Mouse (Mus musculus) liver, embryonic 11.5 days (tissue): ENCODE results near the gene Stx12. TPM values are rescaled to one million over a fixed set of nuclear protein-coding genes. Genes with fewer than 3 reads are reported as not detected.

Source experiments
- ATAC-seq: fragments of 200-750 bp; cut with Nextera tagmentation; replicated peaks from 2 replicates; pipeline ENCODE4 v1.8.0; 2017; ENCODE audit warnings: moderate number of reproducible peaks, mild to moderate bottlenecking, moderate TSS enrichment, moderate library complexity; ENCODE audit not compliant: low FRiP score
- DNase-seq: peaks from one replicate; pipeline ENCODE4 v3.0.0-alpha.2; 2017; ENCODE audit warnings: low spot score
- H3K27ac ChIP-seq: fragments of 300-500 bp; sonication (generic); 2 replicates; pipeline ENCODE4 v1.5.1; 2014; ENCODE audit warnings: mild to moderate bottlenecking, low read depth, low read length, control low read depth
- H3K27me3 ChIP-seq: fragments of 300-500 bp; sonication (generic); replicated peaks from 2 replicates; pipeline ENCODE4 v1.6.1; 2014; ENCODE audit warnings: low read length, mixed read lengths; ENCODE audit not compliant: control insufficient read depth, insufficient read depth
- H3K36me3 ChIP-seq: fragments of 300-500 bp; sonication (generic); 2 replicates; pipeline ENCODE4 v1.6.1; 2014; ENCODE audit warnings: mild to moderate bottlenecking, low read length, moderate library complexity, mixed read lengths; ENCODE audit not compliant: control insufficient read depth, insufficient read depth
- H3K4me1 ChIP-seq: fragments of 300-500 bp; sonication (generic); replicated peaks from 2 replicates; pipeline ENCODE4 v1.6.1; 2014; ENCODE audit warnings: low read length, mixed read lengths; ENCODE audit not compliant: control insufficient read depth, insufficient read depth
- H3K4me2 ChIP-seq: fragments of 300-500 bp; sonication (generic); 2 replicates; pipeline ENCODE4 v1.6.1; 2014; ENCODE audit warnings: mild to moderate bottlenecking, control low read depth, moderate library complexity
- H3K4me3 ChIP-seq: fragments of 300-500 bp; sonication (generic); 2 replicates; pipeline ENCODE4 v1.5.1; 2014; ENCODE audit warnings: low read depth, low read length, control low read depth
- H3K9ac ChIP-seq: fragments of 300-500 bp; sonication (generic); 2 replicates; pipeline ENCODE4 v1.6.1; 2014; ENCODE audit warnings: low read depth, low read length, control low read depth
- H3K9me3 ChIP-seq: fragments of 300-500 bp; sonication (generic); 2 replicates; pipeline ENCODE4 v1.6.1; 2016; ENCODE audit warnings: low read length, inconsistent platforms, mixed read lengths; ENCODE audit not compliant: control insufficient read depth
- WGBS: fragments of 180-500 bp; shearing (Covaris S2); extraction: QIAGEN DNeasy Blood & Tissue Kit; methylation state at CpG from one replicate; pipeline ENCODE4 v1.1.7; 2014; 5-methylcytosine and 5-hydroxymethylcytosine counted together
- polyA plus RNA-seq: library from polyadenylated mRNA; unstranded; fragments of >200 nt; fragmentation: Nextera tagmentation; extraction: Ambion mirVana; gene quantifications from 2 replicates; pipeline ENCODE4 v1.2.1, GENCODE M21; 2014

Stx12 gene
- polyA plus RNA-seq, 1 experiment from 2014 or later: 33.1 TPM

GRCm38 (mm10) chr4:132806620-132807191, 77.6 kb downstream of the Stx12 start:
- Histone ChIP-seq H3K9me3 (no peaks in the 10 kb centered on the region; the same call in 1 of the 2 replicates), H3K4me2 (no peak overlapping the region), H3K9ac (no peak overlapping the region), H3K27me3 (no peaks in the 10 kb centered on the region), H3K4me3 (no peak overlapping the region), H3K27ac (no peak overlapping the region), H3K36me3 (no peaks in the 10 kb centered on the region), H3K4me1 (peaks cover 3% of the 10 kb centered on the region)
- DNase-seq (no peak), ATAC-seq (no peak)
- WGBS: 79% methylated on average over 7 of the region's 7 CpGs

- WGBS: 83% methylated on average over 12 of the region's 12 CpGs
- Histone ChIP-seq H3K27ac (no peak overlapping the region), H3K36me3 (no peaks in the 10 kb centered on the region), H3K4me1 (peaks cover 3% of the 10 kb centered on the region), H3K9ac (no peak overlapping the region), H3K9me3 (no peaks in the 10 kb centered on the region), H3K4me3 (no peak overlapping the region), H3K27me3 (no peaks in the 10 kb centered on the region), H3K4me2 (no peak overlapping the region)
- no peak for ATAC-seq
- DNase-seq: no peak
Observed at GRCm38 (mm10) chr4:132805599-132806197, 78.6 kb downstream of the Stx12 start.

DNA sequence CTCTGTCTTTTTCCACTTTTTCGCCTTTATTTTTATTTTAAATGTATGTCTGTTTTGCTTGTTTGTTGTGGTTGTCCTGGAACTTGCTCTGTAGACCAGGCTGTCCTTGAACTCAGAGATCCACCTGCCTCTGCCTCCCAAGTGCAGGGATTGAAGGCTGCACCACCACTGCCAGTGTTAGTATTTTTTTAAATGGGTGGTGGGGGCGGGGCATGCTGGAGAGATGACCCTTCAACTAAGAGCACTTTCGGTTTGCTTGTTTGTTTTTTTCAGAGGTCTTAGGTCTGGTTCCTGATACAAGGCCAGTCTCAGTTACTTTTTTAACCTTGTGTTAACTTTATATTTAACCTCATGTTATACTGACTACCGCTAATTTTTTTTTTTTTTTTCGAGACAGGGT, 79.2 kb downstream of the Stx12 start:
- no peaks in the 10 kb centered on the region for H3K36me3 ChIP-seq
- H3K9me3 ChIP-seq: no peaks in the 10 kb centered on the region
- H3K4me1 ChIP-seq: peaks cover 3% of the 10 kb centered on the region
- no peaks in the 10 kb centered on the region for H3K27me3 ChIP-seq
- DNase-seq (no peak), ATAC-seq (no peak)
- no peak overlapping the region for H3K9ac ChIP-seq
- H3K4me3 ChIP-seq: no peak overlapping the region
- no peak overlapping the region for H3K4me2 ChIP-seq
- H3K27ac ChIP-seq: no peak overlapping the region
- 76% methylated on average over 5 of the region's 5 CpGs for WGBS

- no peak for ATAC-seq
- no peak overlapping the region for H3K4me2 ChIP-seq
- no peak overlapping the region for H3K4me3 ChIP-seq
- peaks cover 3% of the 10 kb centered on the region for H3K4me1 ChIP-seq
- H3K9ac ChIP-seq: no peak overlapping the region
- H3K27ac ChIP-seq: no peak overlapping the region
- WGBS: 65% methylated on average over 6 of the region's 6 CpGs
- H3K36me3 ChIP-seq: no peaks in the 10 kb centered on the region
- H3K27me3 ChIP-seq: no peaks in the 10 kb centered on the region
- no peaks in the 10 kb centered on the region for H3K9me3 ChIP-seq
- DNase-seq: no peak
Observed at GRCm38 (mm10) chr4:132804331-132804730, 80.0 kb downstream of the Stx12 start.

GRCm38 (mm10) chr4:132803876-132804275, 80.4 kb downstream of the Stx12 start:
- no peaks in the 10 kb centered on the region for H3K27me3 ChIP-seq
- WGBS: 96% methylated on average over 7 of the region's 7 CpGs
- ATAC-seq: no peak
- no peaks in the 10 kb centered on the region for H3K9me3 ChIP-seq
- DNase-seq: no peak
- H3K9ac ChIP-seq: no peak overlapping the region
- no peaks in the 10 kb centered on the region for H3K36me3 ChIP-seq
- H3K4me1 ChIP-seq: peaks cover 3% of the 10 kb centered on the region
- no peak overlapping the region for H3K4me2 ChIP-seq
- no peak overlapping the region for H3K4me3 ChIP-seq
- H3K27ac ChIP-seq: no peak overlapping the region

Other genes with a start within 250 kb of the Stx12 start
- 28.3 and 29.7 TPM in 2 replicates for gene Eya3, start 245.5 kb downstream of the Stx12 start, polyA plus RNA-seq
- 5.1 and 7.7 TPM in 2 replicates for gene Xkr8, start 152.0 kb downstream of the Stx12 start, polyA plus RNA-seq
- gene Smpdl3b, start 127.3 kb downstream of the Stx12 start, polyA plus RNA-seq: 2.9 and 3.2 TPM in 2 replicates
- 156 and 165 TPM in 2 replicates for gene Rpa2, start 116.2 kb downstream of the Stx12 start, polyA plus RNA-seq
- gene Themis2, start 88.1 kb downstream of the Stx12 start, polyA plus RNA-seq: 2.7 and 3.3 TPM in 2 replicates
- 44.0 and 50.5 TPM in 2 replicates for gene Ppp1r8, start 41.3 kb downstream of the Stx12 start, polyA plus RNA-seq
- 27.8 and 32.2 TPM in 2 replicates for gene Fam76a, start 38.0 kb upstream of the Stx12 start, polyA plus RNA-seq
- 0.23 and 0.73 TPM in 2 replicates for gene Fgr, start 89.6 kb upstream of the Stx12 start, polyA plus RNA-seq
- gene Ahdc1, start 126.8 kb upstream of the Stx12 start, polyA plus RNA-seq: 5.1 and 6.1 TPM in 2 replicates
- gene Wasf2, start 246.0 kb upstream of the Stx12 start, polyA plus RNA-seq: 32.1 and 42.2 TPM in 2 replicates